Mouse (Mus musculus) liver, embryonic 11.5 days (tissue): ENCODE data around the gene Gm13757. TPM values are rescaled to one million over a fixed set of nuclear protein-coding genes. Genes with fewer than 3 reads are reported as not detected.

ENCODE experiments used
- polyA plus RNA-seq: library from polyadenylated mRNA; unstranded; fragments of >200 nt; fragmentation: Nextera tagmentation; extraction: Ambion mirVana; gene quantifications from 2 replicates; pipeline ENCODE4 v1.2.1, GENCODE M21; 2014

Gene Gm13757
- polyA plus RNA-seq, 1 experiment from 2014 or later = not detected

Other genes with a start within 250 kb of the Gm13757 start
- not detected in 2 replicates for gene Olfr1170, start 220.8 kb downstream of the Gm13757 start, polyA plus RNA-seq
- not detected in 2 replicates for gene Olfr1173, start 169.3 kb downstream of the Gm13757 start, polyA plus RNA-seq
- gene Olfr1174-ps, start 134.0 kb downstream of the Gm13757 start, polyA plus RNA-seq = not detected in 2 replicates
- gene Olfr1175-ps, start 121.9 kb downstream of the Gm13757 start, polyA plus RNA-seq = not detected in 2 replicates
- gene Olfr1176, start 112.4 kb downstream of the Gm13757 start, polyA plus RNA-seq = not detected in 2 replicates
- not detected in 2 replicates for gene Olfr1177-ps, start 102.6 kb downstream of the Gm13757 start, polyA plus RNA-seq
- gene Olfr1178, start 62.1 kb downstream of the Gm13757 start, polyA plus RNA-seq = not detected in 2 replicates
- not detected in 2 replicates for gene Olfr1179, start 42.7 kb downstream of the Gm13757 start, polyA plus RNA-seq
- gene Olfr1180, start 30.0 kb downstream of the Gm13757 start, polyA plus RNA-seq = not detected in 2 replicates
- not detected in 2 replicates for gene Olfr1181, start 23.0 kb downstream of the Gm13757 start, polyA plus RNA-seq
- not detected in 2 replicates for gene Olfr1183, start 5.7 kb upstream of the Gm13757 start, polyA plus RNA-seq
- not detected in 2 replicates for gene Olfr1184, start 34.5 kb upstream of the Gm13757 start, polyA plus RNA-seq
- gene Olfr1185-ps1, start 44.2 kb upstream of the Gm13757 start, polyA plus RNA-seq = not detected in 2 replicates
- gene Olfr1186, start 69.4 kb upstream of the Gm13757 start, polyA plus RNA-seq = not detected in 2 replicates
- gene Olfr1188, start 107.8 kb upstream of the Gm13757 start, polyA plus RNA-seq = not detected in 2 replicates
- gene Olfr1189, start 137.3 kb upstream of the Gm13757 start, polyA plus RNA-seq = not detected in 2 replicates
- not detected in 2 replicates for gene Olfr1191-ps1, start 191.4 kb upstream of the Gm13757 start, polyA plus RNA-seq
- gene Olfr1192-ps1, start 199.4 kb upstream of the Gm13757 start, polyA plus RNA-seq = not detected in 2 replicates
- not detected in 2 replicates for gene Olfr1193, start 226.5 kb upstream of the Gm13757 start, polyA plus RNA-seq
- not detected in 2 replicates for gene Olfr1195, start 240.1 kb upstream of the Gm13757 start, polyA plus RNA-seq